Mouse (Mus musculus): ENCODE measurements around the gene Arvcf.

GRCm38 (mm10) chr16:18410418-18410817 is 62.4 kb downstream of the Arvcf start:
- TF ChIP-seq POLR2A (IDR thresholded peaks at IDR 0.05; ENCODE audit: low read depth, low read length): no peak
- no peak for TF ChIP-seq CTCF (IDR thresholded peaks at IDR 0.05; ENCODE audit: extremely low read depth, insufficient read depth, insufficient read length, insufficient replicate concordance)
